Mouse (Mus musculus) forebrain, embryonic 11.5 days (tissue): ENCODE measurements around the gene C1ql4. TPM values are rescaled to one million over a fixed set of nuclear protein-coding genes. Genes with fewer than 3 reads are reported as not detected.
"Not testable (repeated sequence)": the region's sequence is repeated elsewhere in the genome, so short reads cannot be mapped to it uniquely, and the experiment has no call there.

Source experiments
- ATAC-seq: fragments of 200-750 bp; cut with Nextera tagmentation; replicated peaks from 2 replicates; pipeline ENCODE4 v1.8.0; 2017; ENCODE audit warnings: moderate TSS enrichment; ENCODE audit not compliant: low FRiP score
- DNase-seq: peaks from one replicate; pipeline ENCODE4 v3.0.0-alpha.2; 2017; ENCODE audit warnings: low spot score
- H3K27ac ChIP-seq: fragments of 300-500 bp; sonication (generic); 2 replicates; pipeline ENCODE4 v1.5.1; 2014; ENCODE audit warnings: low read depth, low read length
- H3K27me3 ChIP-seq: fragments of 300-500 bp; sonication (generic); 2 replicates; pipeline ENCODE4 v1.6.1; 2014; ENCODE audit warnings: mild to moderate bottlenecking, low read length, mixed read lengths; ENCODE audit not compliant: control insufficient read depth, insufficient read depth
- H3K36me3 ChIP-seq: fragments of 300-500 bp; sonication (generic); 2 replicates; pipeline ENCODE4 v1.6.1; 2014; ENCODE audit warnings: mild to moderate bottlenecking, low read length, moderate library complexity, mixed read lengths; ENCODE audit not compliant: control insufficient read depth, insufficient read depth
- H3K4me1 ChIP-seq: fragments of 300-500 bp; sonication (generic); replicated peaks from 2 replicates; pipeline ENCODE4 v1.6.1; 2014; ENCODE audit warnings: low read length, mixed read lengths; ENCODE audit not compliant: control insufficient read depth, insufficient read depth
- H3K4me2 ChIP-seq: fragments of 300-500 bp; sonication (generic); 2 replicates; pipeline ENCODE4 v1.6.1; 2014; ENCODE audit warnings: low read depth, mild to moderate bottlenecking, low read length, moderate library complexity, mixed read lengths; ENCODE audit not compliant: severe bottlenecking
- H3K4me3 ChIP-seq: fragments of 300-500 bp; sonication (generic); 2 replicates; pipeline ENCODE4 v1.5.1; 2014; ENCODE audit warnings: low read depth, low read length
- H3K9ac ChIP-seq: fragments of 300-500 bp; sonication (generic); 2 replicates; pipeline ENCODE4 v1.6.1; 2014; ENCODE audit warnings: low read length
- H3K9me3 ChIP-seq: fragments of 300-500 bp; sonication (generic); 2 replicates; pipeline ENCODE4 v1.6.1; 2016; ENCODE audit warnings: low read length, mixed read lengths; ENCODE audit not compliant: control insufficient read depth
- WGBS: fragments of 180-500 bp; shearing (Covaris S2); extraction: QIAGEN DNeasy Blood & Tissue Kit; methylation state at CpG from one replicate; pipeline ENCODE4 v1.1.7; 2014; 5-methylcytosine and 5-hydroxymethylcytosine counted together
- polyA plus RNA-seq: library from polyadenylated mRNA; unstranded; fragments of >200 nt; fragmentation: Nextera tagmentation; extraction: Ambion mirVana; gene quantifications from 2 replicates; pipeline ENCODE4 v1.2.1, GENCODE M21; 2014

Gene C1ql4
- polyA plus RNA-seq, 1 experiment from 2014 or later: 0.12 TPM

DNA sequence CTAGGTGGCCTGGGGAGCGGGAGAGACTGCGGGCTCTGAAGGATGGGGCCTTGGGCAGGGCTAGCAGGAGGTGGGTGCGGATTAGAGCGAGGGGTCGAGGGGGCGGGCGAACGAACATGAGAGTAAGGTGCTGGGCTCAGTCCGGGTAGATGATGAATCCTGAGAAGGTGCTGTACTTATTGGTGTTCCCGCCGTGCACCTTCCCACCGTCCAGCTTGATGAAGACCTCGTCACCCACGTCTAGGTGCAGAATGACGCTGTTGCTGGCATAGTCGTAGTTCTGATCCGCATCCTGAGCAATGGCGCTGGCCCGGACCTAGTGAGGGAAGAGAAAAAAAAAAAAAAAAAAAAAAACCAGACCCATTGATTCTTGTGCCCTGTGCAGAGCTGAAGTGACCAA lies 3.0 kb downstream of the C1ql4 start:
- peaks cover 9% of the 10 kb centered on the region; the same call in 1 of the 2 replicates for H3K36me3 ChIP-seq
- H3K27ac ChIP-seq: no peak overlapping the region
- H3K4me3 ChIP-seq: no peak overlapping the region
- DNase-seq (no peak), ATAC-seq (no peak)
- peaks cover 60% of the 10 kb centered on the region for H3K27me3 ChIP-seq
- WGBS: 7% methylated on average over 19 of the region's 19 CpGs
- no peak overlapping the region; the same call in 1 of the 2 replicates for H3K9ac ChIP-seq
- no peaks in the 10 kb centered on the region for H3K9me3 ChIP-seq
- no peak overlapping the region for H3K4me2 ChIP-seq
- peaks cover 6% of the 10 kb centered on the region; the same call in 1 of the 2 replicates for H3K4me1 ChIP-seq

DNA sequence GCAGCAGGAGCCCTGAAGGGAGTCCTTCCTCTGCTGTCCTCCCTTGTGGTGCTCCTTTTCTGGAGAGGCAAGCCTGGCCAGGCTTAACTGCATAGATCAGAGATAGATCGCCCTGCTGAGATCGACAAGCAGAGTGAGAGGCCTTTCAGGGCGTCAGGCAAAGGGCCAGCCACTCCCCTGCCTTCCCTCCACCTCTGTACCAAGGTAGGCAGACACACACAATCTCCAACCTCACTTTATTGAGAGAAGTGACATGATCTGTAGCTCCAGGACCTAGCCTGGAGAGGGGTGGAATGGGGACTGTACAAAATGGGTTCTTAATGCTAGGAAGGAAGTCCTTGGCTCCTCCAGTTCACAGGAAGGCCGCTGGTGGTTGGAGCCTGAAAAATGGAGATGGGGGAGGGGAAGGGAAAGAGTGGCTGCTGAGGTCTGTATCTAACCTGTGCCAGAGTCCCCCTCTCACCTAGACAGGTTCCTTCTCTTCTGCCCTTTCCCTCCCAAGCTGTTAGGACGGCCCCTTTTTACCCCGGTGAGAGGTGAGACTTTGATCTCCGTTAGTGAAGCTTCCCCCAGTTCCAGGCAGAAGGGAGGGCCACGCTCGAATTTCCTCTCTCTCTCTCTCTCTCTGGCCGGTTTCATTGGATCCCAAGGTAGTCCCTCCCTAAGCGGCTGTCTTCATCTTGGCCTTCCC lies 3.6 kb downstream of the C1ql4 start:
- Histone ChIP-seq H3K9me3 (no peaks in the 10 kb centered on the region), H3K36me3 (peaks cover 9% of the 10 kb centered on the region; the same call in 1 of the 2 replicates), H3K4me3 (no peak overlapping the region), H3K4me1 (peaks cover 6% of the 10 kb centered on the region; the same call in 1 of the 2 replicates), H3K27me3 (peaks cover 54% of the 10 kb centered on the region), H3K27ac (no peak overlapping the region; the same call in 1 of the 2 replicates), H3K9ac (no peak overlapping the region; the same call in 1 of the 2 replicates), H3K4me2 (peak overlapping the region; percentile 15; the same call in 1 of the 2 replicates)
- ATAC-seq (no peak), DNase-seq (no peak)
- 9% methylated on average over 11 of the region's 11 CpGs for WGBS

DNA sequence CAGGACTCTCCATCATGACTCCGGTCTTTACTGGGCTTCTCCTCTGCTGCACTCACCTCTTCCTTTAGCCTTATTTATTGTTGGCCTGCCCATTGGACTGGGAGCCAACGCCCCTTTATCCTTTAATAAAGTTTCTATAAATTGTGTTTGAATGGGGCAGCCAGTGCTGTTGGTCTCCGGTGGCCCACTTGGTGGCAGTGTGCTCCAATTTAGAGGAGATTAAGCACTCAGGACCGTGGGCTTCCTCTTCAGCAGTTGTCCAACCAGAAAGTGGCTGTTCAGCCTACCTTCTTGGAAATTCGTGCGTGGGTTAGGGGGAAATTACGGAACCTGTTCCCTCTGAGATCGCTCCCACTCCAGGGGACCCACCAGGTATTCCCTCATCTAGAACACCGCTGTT lies 4.4 kb downstream of the C1ql4 start:
- WGBS: 72% methylated on average over 9 of the region's 9 CpGs
- Histone ChIP-seq H3K9me3 (no peaks in the 10 kb centered on the region), H3K36me3 (peaks cover 9% of the 10 kb centered on the region; the same call in 1 of the 2 replicates), H3K4me3 (no peak overlapping the region), H3K4me2 (no peak overlapping the region), H3K4me1 (peaks cover 4% of the 10 kb centered on the region; the same call in 1 of the 2 replicates), H3K27ac (no peak overlapping the region), H3K27me3 (peaks cover 47% of the 10 kb centered on the region), H3K9ac (no peak overlapping the region)
- ATAC-seq (peak; percentile 17; the same call in 1 of the 2 replicates), DNase-seq (no peak)

DNA sequence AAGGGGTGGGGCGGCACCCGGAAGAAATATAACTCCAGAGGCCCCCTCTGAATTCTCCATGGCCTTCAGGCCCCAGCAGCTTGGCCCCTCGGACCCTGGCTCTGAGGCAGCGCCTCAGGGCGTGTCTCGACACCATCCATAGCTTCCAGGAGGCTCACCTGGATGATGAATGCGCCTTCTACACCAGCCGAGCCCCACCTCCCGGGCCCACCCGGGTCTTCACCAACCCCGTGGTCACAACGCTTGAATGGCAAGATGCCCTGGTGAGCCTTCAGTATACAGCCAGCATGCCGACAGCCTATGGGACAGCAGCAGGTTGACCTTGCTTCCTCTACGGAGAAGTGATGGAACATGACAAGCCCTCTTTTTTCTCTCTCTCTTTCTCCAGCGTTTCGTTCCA lies 4.8 kb downstream of the C1ql4 start:
- 94% methylated on average over 16 of the region's 16 CpGs for WGBS
- H3K36me3 ChIP-seq: peaks cover 12% of the 10 kb centered on the region
- H3K27ac ChIP-seq: no peak overlapping the region
- H3K4me1 ChIP-seq: peaks cover under 1% of the 10 kb centered on the region; the same call in 1 of the 2 replicates
- H3K4me2 ChIP-seq: no peak overlapping the region
- peak; percentile 25; the same call in 1 of the 2 replicates for ATAC-seq
- H3K9me3 ChIP-seq: no peaks in the 10 kb centered on the region
- H3K27me3 ChIP-seq: peaks cover 43% of the 10 kb centered on the region
- H3K4me3 ChIP-seq: no peak overlapping the region
- DNase-seq: no peak
- no peak overlapping the region for H3K9ac ChIP-seq

DNA sequence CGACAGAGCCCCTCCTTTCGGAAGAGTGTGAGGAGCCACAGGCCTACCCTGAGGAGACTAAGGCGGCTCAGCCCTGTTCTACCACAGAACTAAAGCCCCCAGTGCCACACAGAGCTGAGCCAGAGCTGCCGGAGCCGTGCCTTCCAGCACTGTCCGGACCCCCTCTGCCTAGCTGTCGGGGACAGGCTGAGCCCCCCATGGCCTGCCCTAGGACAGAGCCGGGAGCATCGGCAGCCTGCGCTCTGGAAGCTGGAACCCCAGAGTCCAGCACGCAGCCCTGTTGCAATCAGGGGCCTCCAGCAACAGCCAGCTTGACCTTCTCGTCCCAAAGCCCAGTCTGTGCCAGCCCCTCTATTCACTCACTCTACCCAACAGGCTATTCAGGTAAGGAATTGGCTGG lies 5.3 kb downstream of the C1ql4 start:
- no peak for ATAC-seq
- Histone ChIP-seq H3K4me1 (no peaks in the 10 kb centered on the region; the same call in 1 of the 2 replicates), H3K4me2 (no peak overlapping the region), H3K4me3 (no peak overlapping the region), H3K9ac (no peak overlapping the region), H3K27me3 (peaks cover 37% of the 10 kb centered on the region), H3K9me3 (no peaks in the 10 kb centered on the region), H3K36me3 (peaks cover 12% of the 10 kb centered on the region), H3K27ac (no peak overlapping the region)
- WGBS: 95% methylated on average over 12 of the region's 12 CpGs
- no peak for DNase-seq

DNA sequence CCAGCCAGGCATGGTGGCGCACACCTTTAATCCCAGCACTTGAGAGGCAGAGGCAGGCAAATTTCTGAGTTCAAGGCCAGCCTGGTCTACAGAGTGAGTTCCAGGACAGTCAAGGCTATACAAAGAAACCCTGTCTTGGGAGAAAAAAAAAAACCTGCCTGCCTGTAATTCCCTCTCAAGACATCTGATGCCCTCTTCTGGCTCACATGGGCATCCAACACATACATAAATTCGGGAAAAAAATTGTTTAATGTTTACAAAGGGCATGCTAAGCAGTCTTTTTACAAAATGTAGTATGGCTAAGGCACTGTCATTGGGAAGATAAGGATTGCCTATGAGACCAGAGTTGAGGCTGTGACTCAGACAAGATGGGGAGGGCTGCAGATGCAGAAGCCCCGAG lies 7.8 kb downstream of the C1ql4 start:
- H3K4me2 ChIP-seq: no peak overlapping the region
- H3K36me3 ChIP-seq: peaks cover 12% of the 10 kb centered on the region
- 88% methylated on average over 3 of the region's 3 CpGs for WGBS
- H3K27ac ChIP-seq: no peak overlapping the region
- ATAC-seq (no peak), DNase-seq (no peak)
- H3K4me1 ChIP-seq: peaks cover 6% of the 10 kb centered on the region
- no peak overlapping the region for H3K4me3 ChIP-seq
- no peaks in the 10 kb centered on the region for H3K9me3 ChIP-seq
- H3K9ac ChIP-seq: no peak overlapping the region
- peaks cover 13% of the 10 kb centered on the region for H3K27me3 ChIP-seq

DNA sequence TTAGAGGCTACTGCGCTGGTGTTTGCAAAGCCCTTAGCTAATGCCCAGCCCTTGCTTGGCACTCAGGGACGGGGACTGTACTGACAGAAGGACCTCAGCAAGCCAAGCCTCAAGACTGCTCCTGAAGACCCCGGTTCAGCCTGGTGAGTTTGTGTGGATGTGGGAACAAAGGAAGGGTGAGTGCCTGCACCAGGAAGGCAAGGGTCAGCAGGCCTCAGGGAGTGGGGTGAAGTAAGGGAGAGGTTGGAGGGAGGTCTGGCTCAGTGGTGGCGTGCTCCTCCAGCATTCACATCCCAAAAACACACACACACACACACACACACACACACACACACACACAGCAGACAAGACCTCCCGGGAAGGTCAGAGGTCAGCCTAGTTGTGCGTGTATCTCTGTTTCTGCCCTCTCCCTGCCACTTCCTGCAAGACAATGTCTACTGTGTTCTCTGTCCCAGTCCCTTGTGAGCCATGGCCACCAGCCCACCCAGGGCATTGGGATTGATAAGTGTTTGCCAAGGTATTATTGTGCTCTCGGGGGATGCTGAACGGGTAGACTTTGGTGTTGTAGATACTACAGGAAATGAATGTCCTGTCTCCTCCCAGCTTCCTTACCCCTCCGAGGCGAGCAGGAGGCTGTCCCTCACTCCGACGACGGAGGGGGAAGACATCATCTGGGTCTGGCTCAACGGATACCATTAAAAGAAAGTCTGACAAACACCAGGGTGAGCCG lies 9.3 kb downstream of the C1ql4 start:
- Histone ChIP-seq H3K36me3 (peaks cover 12% of the 10 kb centered on the region), H3K4me2 (no peak overlapping the region), H3K4me3 (no peak overlapping the region), H3K27me3 (no peaks in the 10 kb centered on the region; the same call in 1 of the 2 replicates), H3K9ac (no peak overlapping the region), H3K4me1 (peaks cover 10% of the 10 kb centered on the region), H3K27ac (no peak overlapping the region), H3K9me3 (no peaks in the 10 kb centered on the region)
- WGBS: 80% methylated on average over 14 of the region's 15 CpGs
- ATAC-seq (no peak), DNase-seq (no peak)

DNA sequence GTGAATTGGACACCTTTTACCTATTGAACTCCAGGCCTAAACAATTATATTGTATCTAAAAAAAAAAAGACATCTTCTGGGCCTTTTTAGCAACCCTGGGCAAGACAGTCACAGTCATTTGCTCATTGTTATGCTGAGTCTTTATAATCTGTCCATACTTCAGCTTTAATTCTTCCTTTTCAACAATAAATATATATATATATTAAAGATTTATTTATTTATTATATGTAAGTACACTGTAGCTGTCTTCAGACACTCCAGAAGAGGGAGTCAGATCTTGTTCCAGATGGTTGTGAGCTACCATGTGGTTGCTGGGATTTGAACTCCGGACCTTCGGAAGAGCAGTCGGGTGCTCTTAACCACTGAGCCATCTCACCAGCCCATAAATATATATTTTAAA lies 11.6 kb downstream of the C1ql4 start:
- not testable (repeated sequence) for ATAC-seq, DNase-seq, H3K27me3 ChIP-seq, H3K9me3 ChIP-seq, H3K36me3 ChIP-seq, H3K27ac ChIP-seq, H3K4me1 ChIP-seq, H3K9ac ChIP-seq
- Histone ChIP-seq H3K4me3 (peak overlapping the region; percentile 62), H3K4me2 (peak overlapping the region; percentile 90)
- 95% methylated on average over 3 of the region's 3 CpGs for WGBS
